Mouse (Mus musculus): ENCODE measurements at regions not wholly inside any gene's neighbourhood (a gene's known extent, or its start where the extent isn't known, plus 50 kb on each side); places are given as distances from the start of the nearest gene placed in this dataset.
"Not testable (repeated sequence)": the region's sequence is repeated elsewhere in the genome, so short reads cannot be mapped to it uniquely, and the experiment has no call there.

DNA sequence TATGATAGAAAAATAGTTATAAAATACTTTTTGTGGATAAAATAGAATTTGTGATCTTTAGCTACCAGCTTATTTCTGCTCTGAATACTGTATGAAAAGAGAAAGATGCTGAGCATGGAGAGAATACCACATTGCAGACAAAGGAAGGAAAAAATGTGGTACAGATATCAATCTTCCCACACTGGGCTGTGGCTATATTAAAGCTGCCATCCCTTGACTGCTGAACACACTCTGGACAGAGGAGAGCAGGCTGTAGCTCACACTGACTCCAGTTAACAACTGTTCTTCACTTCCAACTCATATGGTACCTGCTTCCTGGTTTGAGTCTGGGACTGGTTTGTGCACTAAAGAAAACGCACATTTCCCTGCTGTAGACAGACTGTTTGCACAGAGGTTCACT is 76.7 kb upstream of the Try4 start:
- DNase-seq (ENCODE audit: low spot score), result no peak

DNA sequence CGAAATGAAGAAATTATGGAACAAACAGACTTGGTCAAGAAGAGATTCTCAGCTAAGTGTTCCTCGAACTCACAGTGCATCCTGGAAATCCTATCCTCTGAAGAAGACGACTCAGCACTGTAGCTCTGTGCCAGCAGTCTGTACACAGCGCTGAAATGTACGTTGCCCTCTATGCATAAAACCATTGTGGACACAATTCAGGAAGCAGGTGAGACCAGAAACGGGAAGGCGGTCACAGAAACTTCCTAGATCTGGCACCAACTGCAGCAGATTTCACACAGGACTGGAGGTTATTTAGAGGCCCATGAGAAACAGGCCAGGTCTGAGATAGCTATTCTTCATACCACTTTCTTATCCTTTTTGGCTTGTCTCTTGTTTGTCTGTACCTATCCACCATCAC is 83.7 kb upstream of the Try4 start:
- DNase-seq (ENCODE audit: low spot score), result no peak

DNA sequence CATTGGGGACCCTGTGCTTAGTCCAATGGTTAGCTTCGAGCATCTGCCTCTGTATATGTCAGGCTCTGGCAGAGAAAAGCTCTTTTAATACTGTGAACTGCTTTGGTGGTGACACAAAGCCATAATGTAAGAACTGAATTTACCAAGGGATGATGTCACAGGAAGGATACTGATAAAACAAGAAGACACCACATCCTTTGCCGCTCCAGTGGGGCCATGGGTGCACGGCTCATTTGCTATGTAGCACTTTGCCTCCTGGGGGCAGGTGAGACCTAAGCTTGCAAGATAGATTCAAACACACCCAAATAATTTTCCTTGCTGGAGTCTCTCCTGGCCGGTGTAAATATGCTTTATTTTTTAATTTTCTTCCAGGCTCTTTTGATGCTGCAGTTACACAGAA is 86.2 kb upstream of the Try4 start:
- no peak for DNase-seq (ENCODE audit: low spot score)

DNA sequence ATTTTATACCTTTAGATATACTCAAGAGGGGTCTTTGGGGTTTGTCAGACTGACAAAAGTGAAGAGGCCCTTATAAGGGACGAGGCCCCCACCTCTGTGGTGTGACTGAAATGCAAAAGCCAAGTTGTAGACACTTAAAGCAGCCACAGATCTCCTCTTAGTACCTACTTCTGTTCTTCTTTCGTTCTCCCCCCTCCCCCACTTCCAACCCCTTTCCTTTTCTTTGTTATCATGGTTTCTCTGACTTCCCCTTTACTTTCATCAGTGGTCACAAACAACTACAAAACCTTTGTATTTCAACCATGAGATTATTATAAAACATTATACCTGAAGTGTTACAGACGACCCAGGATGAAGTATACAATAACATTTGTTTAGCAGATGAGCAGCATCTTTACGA is 96.2 kb upstream of the Try4 start:
- no peak for DNase-seq (ENCODE audit: low spot score)

DNA sequence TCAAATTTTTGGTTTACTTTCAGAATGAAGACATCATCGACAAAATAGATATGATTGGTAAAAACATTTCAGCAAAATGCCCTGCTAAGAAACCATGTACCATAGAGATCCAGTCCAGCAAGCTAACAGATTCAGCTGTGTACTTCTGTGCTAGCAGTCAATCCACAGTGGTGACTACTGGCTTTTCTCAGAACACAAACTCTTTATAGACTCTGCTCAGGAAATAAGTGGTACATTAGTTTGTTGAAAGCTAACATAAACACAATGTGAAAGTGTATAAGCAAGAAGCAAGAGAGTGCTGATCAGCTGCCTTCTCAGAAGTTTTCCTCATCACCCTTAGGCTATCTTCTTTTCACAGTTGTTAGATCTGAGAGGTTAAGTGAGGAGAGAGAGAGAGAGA is 99.2 kb upstream of the Try4 start:
- DNase-seq (ENCODE audit: low spot score), result no peak

DNA sequence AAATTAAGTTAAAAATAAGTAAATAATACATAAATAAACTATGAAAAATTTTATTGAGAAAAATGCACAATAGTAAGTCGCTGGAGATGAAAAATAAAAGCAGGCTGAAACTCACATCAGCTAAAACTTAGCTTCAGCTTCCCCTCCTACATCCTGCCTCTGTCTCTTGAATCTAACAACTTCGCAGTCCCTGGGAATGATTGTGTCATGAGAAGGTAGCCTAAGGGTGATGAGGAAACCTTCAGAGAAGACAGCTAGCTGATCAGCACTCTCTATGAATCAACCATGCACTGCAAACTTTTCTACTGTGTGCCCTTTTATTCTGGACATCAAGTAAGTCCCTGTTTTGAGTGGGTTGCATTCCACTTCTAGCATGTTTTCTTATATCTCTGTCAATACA is 99.8 kb upstream of the Try4 start:
- no peak for DNase-seq (ENCODE audit: low spot score)

DNA sequence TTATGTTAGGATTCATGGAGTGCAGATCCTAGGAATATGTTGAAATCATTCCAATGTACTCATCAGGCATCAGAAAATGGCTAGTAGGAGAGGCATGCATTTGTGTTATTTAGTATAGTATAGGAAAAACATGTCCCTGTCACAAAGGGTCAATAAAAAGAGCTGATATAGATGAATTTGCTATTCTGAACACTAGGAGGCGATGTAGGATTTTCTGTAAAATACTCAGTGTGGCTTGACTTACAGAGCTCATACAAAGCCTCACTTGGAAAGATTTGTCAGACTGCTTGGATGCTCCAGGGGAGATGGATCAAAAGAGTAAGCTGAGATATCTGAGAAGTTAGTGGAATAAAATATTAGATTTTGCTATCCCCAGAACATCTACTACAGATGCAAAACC is 107.6 kb upstream of the Try4 start:
- DNase-seq (ENCODE audit: low spot score), result no peak

DNA sequence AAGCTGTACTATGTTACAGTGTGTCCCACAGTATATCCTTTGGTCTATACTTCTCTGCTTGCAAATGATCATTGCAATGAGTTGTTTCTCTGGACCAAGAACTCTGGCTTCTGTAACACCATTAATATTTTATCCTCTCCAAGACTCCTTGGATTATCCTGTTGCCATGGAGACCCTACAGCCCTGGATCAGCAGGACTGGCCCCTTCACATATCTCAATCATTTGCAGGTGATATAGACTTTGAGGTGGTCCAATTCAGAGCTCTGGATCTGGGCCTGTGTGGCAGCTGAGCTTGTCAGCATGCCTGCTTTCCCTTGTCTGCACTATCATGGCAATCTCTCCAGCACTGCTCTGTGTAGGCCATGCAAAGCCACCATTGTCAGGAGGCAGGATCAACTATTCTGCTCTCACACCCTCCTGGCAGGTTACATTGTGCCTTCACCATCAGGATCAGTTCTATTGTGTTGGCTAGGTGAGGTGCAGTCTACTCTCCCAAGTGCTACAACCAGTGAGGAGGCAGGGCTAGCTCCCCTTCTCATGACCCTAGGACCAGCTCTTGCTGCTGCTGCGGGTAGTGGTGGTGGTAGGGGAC is 110.2 kb upstream of the Try4 start:
- no peak for DNase-seq (ENCODE audit: low spot score)

DNA sequence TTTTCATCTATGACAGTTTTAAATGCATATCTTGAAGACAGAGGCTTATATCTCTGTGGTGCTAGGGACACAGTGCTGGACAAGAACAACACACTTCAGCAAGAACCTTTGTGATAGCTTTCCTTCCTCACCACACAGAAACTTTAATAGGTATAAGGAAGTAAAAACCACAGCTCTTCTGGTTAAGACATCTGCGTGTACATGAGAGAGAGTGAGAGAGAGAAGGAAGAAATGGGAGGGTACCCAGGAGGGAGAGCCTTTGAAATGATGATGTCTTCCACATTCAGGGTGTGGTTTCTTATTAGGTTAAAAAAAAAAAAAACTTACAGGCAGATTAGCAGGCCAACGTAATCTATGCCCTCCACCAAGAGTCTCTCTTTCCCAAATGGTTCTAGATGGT is 113.2 kb upstream of the Try4 start:
- no peak for DNase-seq (ENCODE audit: low spot score)

DNA sequence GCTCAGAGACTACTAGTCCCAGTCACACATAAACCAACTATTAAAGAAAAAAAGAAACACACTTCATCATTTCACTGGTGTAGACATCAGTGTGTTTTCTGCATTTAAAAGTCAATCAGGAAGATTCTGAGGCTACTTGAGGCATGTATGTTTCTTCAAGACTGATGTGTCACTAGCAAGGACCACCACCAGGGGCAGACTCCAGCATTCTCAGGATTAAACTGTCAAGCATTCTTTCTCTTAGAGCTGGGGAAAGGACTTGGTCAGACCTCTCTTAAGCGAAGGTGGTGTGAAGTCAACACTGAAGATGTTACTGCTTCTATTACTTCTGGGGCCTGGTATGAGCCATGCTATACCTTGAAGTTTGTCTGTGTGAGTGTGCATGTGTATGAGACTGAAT is 114.1 kb upstream of the Try4 start:
- DNase-seq (ENCODE audit: low spot score), result no peak

DNA sequence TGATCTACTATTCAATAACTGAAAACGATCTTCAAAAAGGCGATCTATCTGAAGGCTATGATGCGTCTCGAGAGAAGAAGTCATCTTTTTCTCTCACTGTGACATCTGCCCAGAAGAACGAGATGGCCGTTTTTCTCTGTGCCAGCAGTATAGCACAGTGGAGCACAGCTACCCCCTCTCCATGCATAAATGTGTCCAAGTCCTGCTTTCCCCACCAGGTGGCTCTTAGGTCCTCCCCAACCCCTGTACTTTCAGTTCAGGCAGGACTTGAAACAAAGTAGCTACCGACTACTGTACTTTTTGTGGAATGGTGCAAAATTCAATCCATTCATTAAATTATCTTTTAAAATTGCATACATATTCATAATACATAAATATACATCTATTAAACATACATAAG is 123.2 kb upstream of the Try4 start:
- DNase-seq (ENCODE audit: low spot score), result no peak

DNA sequence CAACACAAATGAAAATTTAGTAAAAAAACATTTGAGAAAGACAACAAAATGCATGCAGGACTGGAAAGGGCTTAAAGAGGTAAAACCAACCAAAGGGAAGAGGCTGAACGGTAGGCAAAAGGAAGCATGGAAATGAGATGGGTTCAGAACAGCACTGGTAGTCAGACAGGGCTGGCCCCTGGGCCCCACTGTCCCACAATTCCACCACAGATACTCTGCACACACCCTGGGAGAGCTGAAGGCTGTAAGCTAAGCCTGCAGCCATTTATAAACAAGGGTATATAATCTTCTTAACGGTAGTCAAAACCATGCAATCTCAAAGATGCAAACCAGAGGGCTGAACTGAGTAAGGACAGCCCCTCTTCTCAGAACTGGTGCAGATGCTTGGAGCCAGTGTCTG is 124.0 kb upstream of the Try4 start:
- no peak for DNase-seq (ENCODE audit: low spot score)

DNA sequence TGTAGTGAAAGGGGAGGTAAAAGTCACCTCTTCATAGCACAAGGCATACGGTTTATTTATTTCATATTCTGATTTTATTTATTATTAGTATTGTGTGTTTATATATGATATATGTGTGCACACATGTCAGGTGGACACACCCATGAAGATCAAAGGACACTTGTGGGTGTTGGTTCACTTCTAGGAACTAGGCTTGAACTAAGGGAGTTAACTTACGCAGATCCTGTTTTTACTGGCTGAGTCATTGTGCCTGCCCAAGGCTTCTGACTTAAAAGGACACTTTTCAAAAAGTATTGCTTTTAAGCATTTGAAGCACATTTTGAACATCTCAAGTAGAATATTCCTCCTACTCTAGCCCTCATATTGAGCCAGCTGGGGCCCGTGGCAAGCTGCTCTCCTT is 124.9 kb upstream of the Try4 start:
- no peak for DNase-seq (ENCODE audit: low spot score)

DNA sequence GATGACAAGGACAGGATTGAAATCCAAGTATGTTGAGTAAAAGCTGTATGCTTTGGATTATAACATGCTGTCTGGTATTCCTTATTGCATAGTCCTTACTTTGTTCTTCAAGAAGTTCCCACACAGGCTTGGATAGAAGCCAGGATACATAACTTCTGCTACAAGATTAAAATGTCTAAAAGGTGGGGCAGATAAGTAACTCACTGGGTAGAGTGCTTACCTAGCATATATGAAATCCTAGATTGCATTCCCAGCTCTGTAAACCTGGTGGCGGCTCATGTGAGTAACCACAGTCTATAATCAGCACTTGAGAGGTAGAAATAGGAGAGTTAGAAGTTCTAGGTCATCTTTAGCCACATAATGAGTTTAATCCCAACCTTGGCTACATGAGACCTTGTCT is 126.0 kb upstream of the Try4 start:
- no peak for DNase-seq (ENCODE audit: low spot score)

DNA sequence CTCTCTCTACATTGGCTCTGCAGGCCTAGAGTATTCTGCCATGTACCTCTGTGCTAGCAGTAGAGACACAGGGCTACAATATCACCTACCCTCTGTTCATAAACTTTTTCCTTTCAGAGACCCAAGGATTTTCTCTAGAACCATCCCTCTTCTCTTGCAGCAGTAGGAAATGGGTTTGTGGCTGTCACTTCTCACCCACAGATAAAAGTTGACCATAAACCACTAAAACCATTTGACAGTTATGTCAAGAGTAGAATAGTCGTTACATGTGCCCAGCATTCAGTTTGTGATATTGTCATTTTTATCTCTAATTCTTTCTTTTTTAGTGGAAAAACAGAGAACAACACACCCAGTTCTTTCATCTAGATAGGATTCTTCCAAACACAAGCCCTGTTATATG is 128.2 kb upstream of the 2210010C04Rik start:
- no peak for DNase-seq (ENCODE audit: low spot score)

DNA sequence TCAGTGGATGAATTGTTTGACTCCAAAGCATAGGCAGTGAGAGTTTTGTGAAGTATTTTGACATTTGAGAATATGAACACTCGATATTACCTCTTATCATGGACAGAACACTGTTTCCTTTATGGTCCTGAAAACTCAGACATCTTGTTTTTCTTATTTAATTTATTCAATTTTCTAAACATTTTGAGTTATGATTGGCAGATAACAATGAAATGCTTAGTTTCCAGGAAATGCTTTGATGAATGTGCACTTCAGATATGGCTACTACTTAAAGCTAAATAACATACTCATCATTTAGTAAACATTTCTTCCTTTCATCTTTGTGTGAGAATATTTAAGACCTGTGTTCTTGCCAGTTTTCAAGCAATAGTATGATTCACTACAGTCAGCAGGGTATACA is 126.4 kb upstream of the 2210010C04Rik start:
- no peak for DNase-seq (ENCODE audit: low spot score)

DNA sequence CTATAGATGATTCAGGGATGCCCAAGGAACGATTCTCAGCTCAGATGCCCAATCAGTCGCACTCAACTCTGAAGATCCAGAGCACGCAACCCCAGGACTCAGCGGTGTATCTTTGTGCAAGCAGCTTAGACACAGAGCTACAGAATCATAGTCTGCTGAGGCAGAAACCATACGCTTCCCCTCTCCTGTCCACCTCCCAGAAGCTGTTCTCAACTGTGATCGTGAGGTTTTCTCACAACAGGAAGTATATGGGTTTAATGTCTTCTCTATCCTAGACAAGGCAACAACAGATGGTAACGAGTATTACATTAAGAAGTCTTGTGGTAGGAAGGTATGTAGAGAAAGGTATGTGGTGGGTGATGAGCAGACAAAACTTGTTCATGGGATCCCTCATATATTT is 116.8 kb upstream of the 2210010C04Rik start:
- no peak for DNase-seq (ENCODE audit: low spot score)

DNA sequence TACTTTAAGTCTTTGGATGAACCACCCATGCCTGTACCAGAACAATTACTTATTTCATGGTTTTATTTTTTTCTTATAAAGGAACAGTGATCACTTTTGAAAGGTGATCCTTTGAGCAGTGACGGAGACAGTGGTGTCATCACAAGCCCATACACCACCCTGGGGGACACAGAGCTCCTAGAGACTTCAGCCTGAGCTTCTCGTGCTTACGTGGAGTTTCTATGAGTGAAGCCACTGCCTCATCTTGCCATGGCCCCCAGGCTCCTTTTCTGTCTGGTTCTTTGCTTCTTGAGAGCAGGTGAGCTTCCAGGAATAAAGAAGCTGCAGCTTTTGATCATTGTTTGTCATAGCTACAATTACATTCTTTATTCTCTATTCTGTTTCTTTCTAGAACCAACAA is 116.2 kb upstream of the 2210010C04Rik start:
- no peak for DNase-seq (ENCODE audit: low spot score)

DNA sequence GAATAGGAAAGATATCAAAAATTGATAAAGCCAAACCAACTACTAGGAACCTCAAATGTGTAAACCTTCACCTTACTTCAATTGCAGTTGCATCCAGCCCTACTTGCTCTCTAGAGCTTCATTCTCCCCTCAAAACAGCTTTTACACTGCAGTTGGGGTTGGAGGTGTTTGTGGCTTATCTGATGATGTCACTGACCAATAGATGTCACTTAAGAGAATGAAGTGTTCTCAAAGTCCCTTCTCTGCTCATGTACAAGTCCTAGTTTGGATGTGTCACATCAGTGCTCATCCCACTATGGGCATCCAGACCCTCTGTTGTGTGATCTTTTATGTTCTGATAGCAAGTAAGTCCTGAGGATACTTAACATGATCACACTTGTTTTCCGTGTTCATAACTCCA is 105.6 kb upstream of the 2210010C04Rik start:
- no peak for DNase-seq (ENCODE audit: low spot score)

DNA sequence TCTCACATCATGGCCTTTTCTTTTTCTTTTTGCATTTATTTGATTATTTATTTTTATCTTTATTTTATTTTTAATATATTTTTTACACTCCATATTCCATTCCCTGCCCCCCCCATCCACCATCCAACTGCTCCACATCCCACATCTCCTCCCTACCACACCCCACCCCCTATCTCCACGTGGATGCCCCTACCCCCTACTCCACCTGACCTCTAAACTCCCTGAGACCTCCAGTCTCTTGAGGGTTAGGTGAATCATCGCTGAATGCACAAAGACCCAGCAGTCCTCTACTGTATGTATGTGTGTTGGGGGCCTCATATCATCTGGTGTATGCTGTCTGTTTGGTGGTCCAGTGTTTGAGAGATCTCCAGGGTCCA is 102.1 kb upstream of the 2210010C04Rik start:
- DNase-seq (ENCODE audit: low spot score), result not testable (repeated sequence)

DNA sequence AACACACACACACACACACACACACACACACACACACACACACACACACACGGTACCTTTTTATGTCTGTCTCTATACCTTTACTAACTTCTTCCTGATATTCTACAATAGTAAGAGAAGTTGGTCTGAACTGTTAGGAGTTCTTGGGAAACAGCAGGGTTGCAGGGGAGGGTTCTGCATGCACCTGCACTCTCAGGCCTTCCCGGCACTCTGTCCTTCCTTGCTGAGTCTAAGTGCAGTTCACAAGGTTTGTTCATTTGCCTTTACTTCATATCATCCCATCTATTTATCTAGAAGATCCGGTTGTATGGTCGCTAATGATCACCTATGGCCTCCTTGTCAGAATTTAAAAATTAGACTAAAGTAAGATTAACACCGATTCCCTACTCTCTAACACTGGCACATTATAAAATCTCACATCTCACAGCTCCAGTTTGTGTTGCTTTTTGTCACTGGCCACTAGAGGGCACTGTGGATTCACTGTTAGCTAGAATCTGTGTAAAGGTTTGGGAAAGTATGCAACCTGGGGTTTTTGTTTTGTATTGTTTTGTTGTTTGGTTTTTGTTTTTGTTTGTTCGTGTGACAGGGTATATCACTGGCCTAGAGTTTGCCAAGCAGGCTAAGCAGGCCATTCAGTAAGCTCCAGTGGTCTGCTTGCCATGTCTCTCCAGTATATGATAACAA is 101.5 kb upstream of the 2210010C04Rik start:
- DNase-seq (ENCODE audit: low spot score), result peak; percentile 25

DNA sequence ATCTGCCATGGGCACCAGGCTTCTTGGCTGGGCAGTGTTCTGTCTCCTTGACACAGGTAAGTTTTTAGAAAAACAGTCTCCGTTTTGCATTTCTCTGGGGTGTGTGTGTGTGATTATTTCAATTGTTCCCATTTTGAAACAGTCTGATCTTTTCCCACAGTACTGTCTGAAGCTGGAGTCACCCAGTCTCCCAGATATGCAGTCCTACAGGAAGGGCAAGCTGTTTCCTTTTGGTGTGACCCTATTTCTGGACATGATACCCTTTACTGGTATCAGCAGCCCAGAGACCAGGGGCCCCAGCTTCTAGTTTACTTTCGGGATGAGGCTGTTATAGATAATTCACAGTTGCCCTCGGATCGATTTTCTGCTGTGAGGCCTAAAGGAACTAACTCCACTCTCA is 99.9 kb upstream of the 2210010C04Rik start:
- no peak for DNase-seq (ENCODE audit: low spot score)

DNA sequence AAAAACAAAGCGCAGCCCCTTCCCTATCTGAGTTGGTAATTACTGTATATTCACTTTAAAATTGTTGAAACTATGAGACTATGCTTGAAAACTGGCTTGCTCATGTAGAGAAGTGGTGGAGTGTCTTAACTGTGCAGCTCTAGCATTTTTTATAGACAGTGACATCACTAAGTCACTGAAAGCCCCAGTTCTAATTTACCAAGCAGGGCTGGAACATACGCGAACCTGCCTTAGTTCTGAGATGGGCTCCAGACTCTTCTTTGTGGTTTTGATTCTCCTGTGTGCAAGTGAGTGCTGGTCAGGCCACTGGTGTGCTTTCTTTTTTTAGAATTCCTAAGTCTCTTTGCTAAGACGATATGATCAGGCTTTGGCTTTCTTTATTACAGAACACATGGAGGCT is 94.6 kb upstream of the 2210010C04Rik start:
- DNase-seq (ENCODE audit: low spot score), result no peak

DNA sequence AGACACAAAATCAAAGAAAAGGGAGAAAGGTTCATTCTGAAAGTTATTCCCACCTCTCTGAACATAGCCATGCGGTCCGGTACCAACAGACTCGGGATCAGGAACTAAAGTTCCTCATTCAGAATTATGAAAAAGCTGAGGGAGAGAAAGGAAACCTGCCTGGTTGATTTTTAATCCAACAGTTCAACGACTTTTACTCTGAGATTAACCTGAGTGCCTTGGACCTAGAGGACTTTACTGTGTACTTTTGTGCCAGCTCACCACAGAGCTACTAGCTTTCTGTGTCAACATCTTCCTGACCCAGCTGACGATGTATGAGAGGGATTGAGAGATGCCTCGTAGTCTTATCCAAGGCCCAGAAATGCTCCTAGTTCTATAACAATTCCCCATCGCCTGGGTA is 92.5 kb upstream of the 2210010C04Rik start:
- no peak for DNase-seq (ENCODE audit: low spot score)

DNA sequence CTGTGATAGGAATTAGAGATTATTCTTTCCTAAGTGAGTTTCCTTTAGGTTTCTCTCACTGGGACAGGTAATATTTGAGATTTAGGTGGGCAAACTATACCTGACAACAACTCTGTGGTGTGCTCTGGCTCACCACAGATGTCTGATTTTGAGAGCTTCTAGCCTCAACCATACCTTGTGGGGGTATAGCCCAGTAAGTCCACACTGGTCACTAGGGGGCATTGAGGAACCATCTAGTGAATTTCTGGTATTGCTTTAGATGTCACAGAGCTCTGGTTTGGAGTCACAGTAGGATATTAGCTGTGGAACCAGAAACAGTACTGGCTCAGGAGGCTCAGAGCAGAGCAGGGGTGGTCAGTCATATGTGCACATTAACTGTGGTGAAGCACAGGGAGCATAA is 91.5 kb upstream of the 2210010C04Rik start:
- DNase-seq (ENCODE audit: low spot score), result no peak

Data from MN1 (cell line).